Mouse (Mus musculus): ENCODE measurements around the gene Lbh. TPM values are rescaled to one million over a fixed set of nuclear protein-coding genes. Genes with fewer than 3 reads are reported as not detected.

Gene Lbh
- polyA plus RNA-seq, 1 experiment from 2014 or later, result 10.5 TPM

DNA sequence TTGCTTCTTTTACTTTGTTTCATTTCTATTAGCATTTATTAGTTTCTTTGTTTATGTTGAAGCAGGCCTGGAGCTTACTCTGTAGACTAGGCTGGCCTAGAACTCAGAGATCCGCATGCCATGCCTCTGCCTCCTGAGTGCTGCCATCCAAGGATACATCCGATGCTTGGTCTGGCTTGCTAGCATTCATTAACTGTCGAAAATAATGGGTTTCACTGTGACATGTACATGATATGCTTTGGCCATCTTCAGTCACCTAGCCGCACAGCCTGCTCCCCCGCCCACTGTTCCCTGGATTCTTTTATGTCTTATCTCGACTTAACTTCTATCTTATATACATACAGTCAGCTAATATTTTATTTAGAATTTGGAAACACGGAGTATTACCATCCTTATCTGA lies 21.0 kb upstream of the Lbh start:
- H3K27me3 ChIP-seq (ENCODE audit: control insufficient read depth, insufficient read depth, low read length), result no peaks in the 10 kb centered on the region
- H3K9ac ChIP-seq (ENCODE audit: low read depth, low read length), result no peak overlapping the region
- no peak overlapping the region for H3K4me3 ChIP-seq (ENCODE audit: low read length)
- 92% methylated on average over 7 of the region's 7 CpGs for WGBS
- no peaks in the 10 kb centered on the region for H3K9me3 ChIP-seq (ENCODE audit: control insufficient read depth, low read length)
- no peak for ATAC-seq (ENCODE audit: low FRiP score, low TSS enrichment)
- H3K4me1 ChIP-seq (ENCODE audit: control insufficient read depth, insufficient read depth, low read length), result no peaks in the 10 kb centered on the region
- H3K27ac ChIP-seq (ENCODE audit: low read depth, low read length), result no peak overlapping the region
- no peak overlapping the region for H3K4me2 ChIP-seq (replicated peaks; ENCODE audit: low read depth, low read length)
- no peaks in the 10 kb centered on the region for H3K36me3 ChIP-seq (ENCODE audit: control insufficient read depth, insufficient read depth, low read length)

DNA sequence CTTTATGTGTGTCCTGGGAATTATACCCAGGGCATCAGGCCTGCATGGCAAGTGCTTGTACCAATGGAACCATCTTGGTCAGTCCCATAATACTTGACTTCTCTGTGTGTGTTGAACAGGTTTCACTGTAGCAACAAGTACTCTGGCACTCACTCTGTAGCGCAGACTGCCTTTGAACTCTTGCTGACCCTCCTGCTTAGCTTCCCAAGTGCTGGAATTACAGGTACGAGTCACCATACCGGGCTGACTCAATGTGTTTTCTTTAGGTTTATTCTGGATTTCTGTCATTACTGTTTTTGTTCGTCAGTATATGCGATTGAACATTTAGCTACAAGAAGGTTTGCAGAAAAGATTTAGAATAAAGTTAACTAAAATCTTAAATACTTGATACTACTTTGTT lies 20.1 kb upstream of the Lbh start:
- H3K4me3 ChIP-seq (ENCODE audit: low read length), result no peak overlapping the region
- ATAC-seq (ENCODE audit: low FRiP score, low TSS enrichment), result no peak
- H3K36me3 ChIP-seq (ENCODE audit: control insufficient read depth, insufficient read depth, low read length), result no peaks in the 10 kb centered on the region
- H3K9me3 ChIP-seq (ENCODE audit: control insufficient read depth, low read length), result no peaks in the 10 kb centered on the region
- WGBS, result 80% methylated on average over 5 of the region's 5 CpGs
- H3K27me3 ChIP-seq (ENCODE audit: control insufficient read depth, insufficient read depth, low read length), result no peaks in the 10 kb centered on the region
- H3K4me2 ChIP-seq (replicated peaks; ENCODE audit: low read depth, low read length), result no peak overlapping the region
- no peak overlapping the region for H3K9ac ChIP-seq (ENCODE audit: low read depth, low read length)
- H3K4me1 ChIP-seq (ENCODE audit: control insufficient read depth, insufficient read depth, low read length), result no peaks in the 10 kb centered on the region
- no peak overlapping the region for H3K27ac ChIP-seq (ENCODE audit: low read depth, low read length)

- Histone ChIP-seq H3K4me2 (replicated peaks; ENCODE audit: low read depth, low read length) (no peak overlapping the region), H3K9me3 (ENCODE audit: control insufficient read depth, low read length) (no peaks in the 10 kb centered on the region), H3K9ac (ENCODE audit: low read depth, low read length) (no peak overlapping the region), H3K27ac (ENCODE audit: low read depth, low read length) (no peak overlapping the region), H3K4me1 (ENCODE audit: control insufficient read depth, insufficient read depth, low read length) (no peaks in the 10 kb centered on the region), H3K4me3 (ENCODE audit: low read length) (no peak overlapping the region), H3K36me3 (ENCODE audit: control insufficient read depth, insufficient read depth, low read length) (no peaks in the 10 kb centered on the region), H3K27me3 (ENCODE audit: control insufficient read depth, insufficient read depth, low read length) (no peaks in the 10 kb centered on the region)
- 80% methylated on average over 3 of the region's 3 CpGs for WGBS
- no peak for ATAC-seq (ENCODE audit: low FRiP score, low TSS enrichment)
These were observed 19.3 kb upstream of the Lbh start for GRCm38 (mm10) chr17:72898775-72899174.

- Histone ChIP-seq H3K27me3 (ENCODE audit: control insufficient read depth, insufficient read depth, low read length) (no peaks in the 10 kb centered on the region), H3K4me2 (replicated peaks; ENCODE audit: low read depth, low read length) (no peak overlapping the region), H3K36me3 (ENCODE audit: control insufficient read depth, insufficient read depth, low read length) (no peaks in the 10 kb centered on the region), H3K27ac (ENCODE audit: low read depth, low read length) (no peak overlapping the region), H3K9me3 (ENCODE audit: control insufficient read depth, low read length) (no peaks in the 10 kb centered on the region), H3K4me3 (ENCODE audit: low read length) (no peak overlapping the region), H3K4me1 (ENCODE audit: control insufficient read depth, insufficient read depth, low read length) (no peaks in the 10 kb centered on the region), H3K9ac (ENCODE audit: low read depth, low read length) (no peak overlapping the region)
- WGBS, result 75% methylated on average over 6 of the region's 6 CpGs
- no peak for ATAC-seq (ENCODE audit: low FRiP score, low TSS enrichment)
These were observed 17.1 kb upstream of the Lbh start for GRCm38 (mm10) chr17:72901021-72901420.

DNA sequence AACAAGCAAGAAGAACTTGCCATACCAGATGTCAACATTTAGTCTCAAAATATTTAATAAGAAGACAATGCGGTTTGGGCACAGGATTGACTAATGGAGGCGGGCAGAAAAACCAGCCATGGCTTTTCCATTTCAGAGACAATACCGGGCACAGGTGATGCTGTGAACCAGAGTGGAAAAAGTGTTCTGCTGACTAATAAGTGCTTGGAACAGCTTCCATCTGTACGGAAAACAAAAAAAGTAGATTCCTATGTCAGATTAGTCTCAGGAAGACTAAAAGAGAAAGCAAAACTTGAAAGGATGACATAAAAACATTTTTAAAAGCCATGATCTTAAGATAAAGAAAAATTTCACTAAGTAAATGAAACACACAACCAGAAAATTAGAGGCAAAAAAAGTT lies 16.4 kb upstream of the Lbh start:
- Histone ChIP-seq H3K36me3 (ENCODE audit: control insufficient read depth, insufficient read depth, low read length) (no peaks in the 10 kb centered on the region), H3K27ac (ENCODE audit: low read depth, low read length) (no peak overlapping the region), H3K9me3 (ENCODE audit: control insufficient read depth, low read length) (no peaks in the 10 kb centered on the region), H3K27me3 (ENCODE audit: control insufficient read depth, insufficient read depth, low read length) (no peaks in the 10 kb centered on the region), H3K9ac (ENCODE audit: low read depth, low read length) (no peak overlapping the region), H3K4me1 (ENCODE audit: control insufficient read depth, insufficient read depth, low read length) (no peaks in the 10 kb centered on the region), H3K4me2 (replicated peaks; ENCODE audit: low read depth, low read length) (no peak overlapping the region), H3K4me3 (ENCODE audit: low read length) (no peak overlapping the region)
- no peak for ATAC-seq (ENCODE audit: low FRiP score, low TSS enrichment)
- WGBS, result 83% methylated on average over 4 of the region's 4 CpGs

- Histone ChIP-seq H3K9me3 (ENCODE audit: control insufficient read depth, low read length) (no peaks in the 10 kb centered on the region), H3K27me3 (ENCODE audit: control insufficient read depth, insufficient read depth, low read length) (no peaks in the 10 kb centered on the region), H3K27ac (ENCODE audit: low read depth, low read length) (no peak overlapping the region), H3K4me2 (replicated peaks; ENCODE audit: low read depth, low read length) (no peak overlapping the region), H3K4me3 (ENCODE audit: low read length) (no peak overlapping the region), H3K36me3 (ENCODE audit: control insufficient read depth, insufficient read depth, low read length) (no peaks in the 10 kb centered on the region), H3K4me1 (ENCODE audit: control insufficient read depth, insufficient read depth, low read length) (no peaks in the 10 kb centered on the region), H3K9ac (ENCODE audit: low read depth, low read length) (no peak overlapping the region)
- ATAC-seq (ENCODE audit: low FRiP score, low TSS enrichment), result no peak
- WGBS, result 97% methylated on average over 5 of the region's 5 CpGs
These were observed 14.8 kb upstream of the Lbh start for GRCm38 (mm10) chr17:72903321-72903720.

DNA sequence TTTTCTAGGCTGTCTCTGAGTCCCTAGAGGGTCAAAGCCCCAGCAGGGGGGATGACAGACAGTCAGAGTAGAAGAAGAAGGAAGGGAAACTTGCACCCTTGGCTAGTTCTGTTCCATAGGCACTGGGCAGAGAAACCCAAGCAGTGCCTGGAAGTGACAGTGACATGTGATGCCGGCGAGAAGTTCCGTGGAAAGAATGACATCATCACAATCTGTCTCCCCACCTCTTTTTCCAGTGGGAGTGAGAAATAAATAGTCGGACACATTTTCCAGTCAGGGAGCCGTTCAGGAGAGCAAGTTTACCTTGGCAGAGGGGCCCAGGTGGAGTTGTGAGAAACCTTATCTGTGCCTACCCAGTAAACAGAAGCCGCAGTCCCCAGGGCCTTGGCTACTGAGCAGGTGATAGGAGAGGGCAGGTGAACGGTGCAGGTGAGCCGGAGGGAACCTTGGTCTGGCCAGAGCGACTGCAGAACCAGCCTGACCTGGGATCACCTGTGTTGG lies 14.1 kb upstream of the Lbh start:
- no peak overlapping the region for H3K4me3 ChIP-seq (ENCODE audit: low read length)
- no peak for ATAC-seq (ENCODE audit: low FRiP score, low TSS enrichment)
- no peak overlapping the region for H3K9ac ChIP-seq (ENCODE audit: low read depth, low read length)
- no peak overlapping the region for H3K4me2 ChIP-seq (replicated peaks; ENCODE audit: low read depth, low read length)
- 55% methylated on average over 9 of the region's 9 CpGs for WGBS
- no peaks in the 10 kb centered on the region for H3K4me1 ChIP-seq (ENCODE audit: control insufficient read depth, insufficient read depth, low read length)
- no peak overlapping the region for H3K27ac ChIP-seq (ENCODE audit: low read depth, low read length)
- no peaks in the 10 kb centered on the region for H3K36me3 ChIP-seq (ENCODE audit: control insufficient read depth, insufficient read depth, low read length)
- no peaks in the 10 kb centered on the region for H3K9me3 ChIP-seq (ENCODE audit: control insufficient read depth, low read length)
- H3K27me3 ChIP-seq (ENCODE audit: control insufficient read depth, insufficient read depth, low read length), result no peaks in the 10 kb centered on the region

GRCm38 (mm10) chr17:72904873-72905272 lies 13.2 kb upstream of the Lbh start:
- Histone ChIP-seq H3K9me3 (ENCODE audit: control insufficient read depth, low read length) (no peaks in the 10 kb centered on the region), H3K36me3 (ENCODE audit: control insufficient read depth, insufficient read depth, low read length) (no peaks in the 10 kb centered on the region), H3K27me3 (ENCODE audit: control insufficient read depth, insufficient read depth, low read length) (no peaks in the 10 kb centered on the region), H3K4me2 (replicated peaks; ENCODE audit: low read depth, low read length) (no peak overlapping the region), H3K27ac (ENCODE audit: low read depth, low read length) (no peak overlapping the region), H3K4me3 (ENCODE audit: low read length) (no peak overlapping the region), H3K9ac (ENCODE audit: low read depth, low read length) (no peak overlapping the region), H3K4me1 (ENCODE audit: control insufficient read depth, insufficient read depth, low read length) (no peaks in the 10 kb centered on the region)
- 89% methylated on average over 7 of the region's 7 CpGs for WGBS
- no peak for ATAC-seq (ENCODE audit: low FRiP score, low TSS enrichment)

DNA sequence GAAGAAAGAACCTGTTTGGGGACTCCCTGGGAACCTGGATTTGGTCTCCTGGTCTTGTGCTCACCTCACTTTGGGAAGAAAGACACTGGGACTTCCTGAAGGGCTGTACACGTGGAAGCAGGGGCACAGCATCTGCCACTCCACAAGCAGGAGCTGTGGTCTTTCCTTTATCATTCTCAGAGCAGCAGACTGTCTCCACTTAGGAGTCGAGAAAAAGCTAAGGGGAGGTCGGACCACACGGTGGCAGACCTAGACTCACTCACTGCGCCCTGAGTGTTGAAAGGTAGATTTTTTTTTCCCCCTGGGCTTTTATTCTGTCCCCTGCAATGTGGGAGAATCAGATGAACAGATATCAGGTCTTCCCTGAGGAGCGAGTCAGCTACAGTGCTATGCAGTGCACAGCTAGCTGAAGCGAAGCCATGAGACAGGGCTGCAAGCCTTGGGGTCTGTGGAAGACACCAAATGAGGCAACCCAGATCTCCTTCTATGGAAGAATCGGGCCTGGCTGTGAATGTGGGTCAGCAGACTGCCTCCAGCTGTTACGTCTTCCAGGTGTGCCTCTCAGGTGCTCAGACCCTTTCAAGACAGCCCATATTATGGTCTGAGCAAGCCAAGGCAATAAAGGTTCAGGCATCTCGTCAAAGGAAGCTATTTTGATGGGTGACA lies 11.7 kb upstream of the Lbh start:
- no peaks in the 10 kb centered on the region for H3K36me3 ChIP-seq (ENCODE audit: control insufficient read depth, insufficient read depth, low read length)
- no peaks in the 10 kb centered on the region for H3K4me1 ChIP-seq (ENCODE audit: control insufficient read depth, insufficient read depth, low read length)
- no peaks in the 10 kb centered on the region for H3K27me3 ChIP-seq (ENCODE audit: control insufficient read depth, insufficient read depth, low read length)
- no peak overlapping the region for H3K27ac ChIP-seq (ENCODE audit: low read depth, low read length)
- no peaks in the 10 kb centered on the region for H3K9me3 ChIP-seq (ENCODE audit: control insufficient read depth, low read length)
- H3K9ac ChIP-seq (ENCODE audit: low read depth, low read length), result no peak overlapping the region
- no peak overlapping the region for H3K4me2 ChIP-seq (replicated peaks; ENCODE audit: low read depth, low read length)
- no peak for ATAC-seq (ENCODE audit: low FRiP score, low TSS enrichment)
- 70% methylated on average over 10 of the region's 10 CpGs for WGBS
- H3K4me3 ChIP-seq (ENCODE audit: low read length), result no peak overlapping the region
